Mouse (Mus musculus): ENCODE results near the gene Pabpc4.

DNA sequence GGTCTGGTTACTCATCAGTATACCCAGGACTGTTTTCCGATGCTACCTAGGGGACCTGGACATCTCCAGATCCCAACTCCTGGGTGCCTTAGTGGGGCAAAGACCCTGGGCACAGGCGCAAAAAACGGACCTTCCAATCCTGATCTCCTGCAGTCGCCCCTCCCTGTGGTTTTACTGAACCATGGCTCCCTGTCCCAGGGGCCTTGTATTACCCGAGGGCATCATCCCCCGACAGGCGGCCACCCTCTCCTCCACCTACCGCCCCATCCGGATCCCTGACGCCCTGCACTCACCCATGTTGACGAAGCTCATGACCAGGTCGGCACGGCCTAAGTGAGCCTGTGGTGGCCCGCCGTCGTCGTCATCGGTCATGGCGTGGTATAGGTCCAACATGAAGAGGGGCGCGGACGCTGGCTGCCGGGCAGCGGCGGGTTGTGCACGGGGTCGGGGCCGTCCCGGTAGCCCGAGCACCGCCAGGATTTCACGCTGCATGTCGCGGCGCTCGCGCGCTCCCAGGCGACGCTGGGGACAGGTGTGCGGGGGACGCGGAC lies 80.0 kb downstream of the Pabpc4 start:
- TF ChIP-seq CTCF (IDR thresholded peaks at IDR 0.05; ENCODE audit: low read depth, low read length) (no peak), POLR2A (IDR thresholded peaks at IDR 0.05; ENCODE audit: insufficient read depth, low read length) (no peak)

Measured in ES-Bruce4 (cell line).